Mouse (Mus musculus): Measurements from ENCODE around the gene Ust. TPM values are rescaled to one million over a fixed set of nuclear protein-coding genes. Genes with fewer than 3 reads are reported as not detected.

Gene Ust
- polyA plus RNA-seq, 1 experiment from 2014 or later = 2.8 TPM

DNA sequence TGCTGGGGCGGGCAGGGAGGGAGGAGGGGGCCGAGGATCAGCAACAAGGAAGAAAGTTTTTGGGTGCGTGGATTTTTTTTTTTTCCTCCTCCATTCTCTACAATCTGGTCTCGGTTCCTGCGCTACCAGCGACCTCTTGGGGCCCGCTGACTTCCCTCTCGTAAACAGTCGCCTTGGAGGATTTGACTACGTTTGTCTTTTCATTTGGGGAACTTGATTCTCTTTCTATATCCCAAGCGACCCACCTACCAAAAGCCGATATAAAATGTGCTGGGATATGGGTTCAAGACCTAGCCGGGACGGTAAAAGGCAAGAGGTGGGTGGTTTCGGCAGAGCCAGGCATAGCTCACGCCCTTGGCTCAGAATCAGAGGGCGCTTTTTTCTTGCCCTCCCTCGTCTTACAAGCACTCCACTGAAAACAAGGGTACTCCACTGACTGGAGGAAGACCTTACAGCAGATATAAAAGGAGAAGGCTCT, 428 bp upstream of the Ust start:
- DNase-seq (ENCODE audit: low spot score) = no peak
- H3K4me3 ChIP-seq = peak overlapping the region; percentile 86
- H3K36me3 ChIP-seq = no peaks in the 10 kb centered on the region
- H3K9me3 ChIP-seq = no peaks in the 10 kb centered on the region
- peaks cover 39% of the 10 kb centered on the region for H3K27me3 ChIP-seq (ENCODE audit: insufficient read depth, poor library complexity, severe bottlenecking)
- WGBS = 1% methylated on average over 18 of the region's 18 CpGs
- H3K27ac ChIP-seq = peak overlapping the region; percentile 91
- peaks cover 12% of the 10 kb centered on the region for H3K4me1 ChIP-seq

DNA sequence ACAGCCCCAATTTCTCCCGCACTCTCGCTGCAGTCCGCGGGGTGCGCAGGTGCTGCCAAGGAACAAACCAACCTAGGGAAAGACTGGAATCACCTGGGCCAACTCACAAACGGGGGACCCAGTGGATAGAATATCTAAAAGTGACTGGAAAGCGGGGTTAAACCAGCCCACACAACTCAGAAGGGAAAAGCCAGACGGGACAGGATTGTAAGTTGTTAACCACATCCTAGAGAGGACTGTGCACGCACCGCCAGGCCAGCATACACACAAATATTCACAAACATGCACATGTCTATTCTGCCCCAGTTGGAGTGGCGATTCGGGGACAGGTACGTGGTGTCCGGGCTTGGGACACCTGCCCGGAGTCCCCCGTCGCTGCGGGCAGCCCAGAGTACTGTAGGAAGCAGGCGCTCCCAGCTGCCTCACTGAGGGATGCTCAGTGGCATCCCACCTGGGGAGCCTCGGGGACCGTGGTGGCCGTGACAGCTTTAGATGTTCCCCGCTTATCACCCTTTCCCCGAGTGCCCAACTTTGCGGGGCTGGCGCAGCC, 959 bp downstream of the Ust start:
- peak overlapping the region; percentile 91 for H3K27ac ChIP-seq
- under 1% methylated on average over 26 of the region's 26 CpGs for WGBS
- no peak for DNase-seq (ENCODE audit: low spot score)

DNA sequence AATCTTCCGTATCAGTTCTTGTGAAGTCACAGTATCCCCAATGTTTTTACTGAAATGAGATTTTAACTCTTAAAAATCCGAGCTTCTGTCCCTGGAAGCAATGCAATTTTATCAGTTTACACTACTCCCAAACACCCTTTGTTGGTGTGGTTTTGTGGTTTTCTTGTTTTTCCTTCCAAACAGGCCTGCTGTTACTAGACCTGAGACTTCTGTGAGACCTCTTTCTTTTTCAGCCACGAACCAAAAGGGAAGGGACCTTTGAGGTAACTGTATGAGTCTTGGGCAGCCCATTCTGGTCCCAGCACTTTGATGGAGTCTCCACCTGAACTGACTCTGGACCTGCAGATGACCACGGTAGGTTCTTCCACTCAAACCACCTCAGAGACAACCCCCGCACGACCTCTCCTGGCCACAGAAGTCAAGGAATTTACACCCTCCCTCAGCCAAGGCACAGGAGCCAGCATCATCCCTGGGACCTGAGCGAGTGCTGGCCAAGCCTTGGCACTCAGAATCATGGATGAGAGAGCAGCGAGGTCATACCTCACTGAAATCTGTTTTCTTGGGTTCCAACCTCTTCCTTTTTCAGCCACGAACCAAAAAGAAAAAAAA, 1.6 kb downstream of the Ust start:
- Histone ChIP-seq H3K27ac (no peak overlapping the region), H3K4me3 (peak overlapping the region; percentile 86; the same call in 1 of the 2 replicates), H3K9me3 (no peaks in the 10 kb centered on the region), H3K27me3 (ENCODE audit: insufficient read depth, poor library complexity, severe bottlenecking) (peaks cover 39% of the 10 kb centered on the region), H3K4me1 (peaks cover 12% of the 10 kb centered on the region), H3K36me3 (no peaks in the 10 kb centered on the region)
- no peak for DNase-seq (ENCODE audit: low spot score)
- WGBS = 21% methylated on average over 9 of the region's 9 CpGs

More for the DNA sequence above, 959 bp downstream of the Ust start:
- Histone ChIP-seq H3K9me3 (no peaks in the 10 kb centered on the region), H3K27me3 (ENCODE audit: insufficient read depth, poor library complexity, severe bottlenecking) (peaks cover 39% of the 10 kb centered on the region), H3K36me3 (no peaks in the 10 kb centered on the region), H3K4me3 (peak overlapping the region; percentile 86), H3K4me1 (peaks cover 12% of the 10 kb centered on the region)

DNA sequence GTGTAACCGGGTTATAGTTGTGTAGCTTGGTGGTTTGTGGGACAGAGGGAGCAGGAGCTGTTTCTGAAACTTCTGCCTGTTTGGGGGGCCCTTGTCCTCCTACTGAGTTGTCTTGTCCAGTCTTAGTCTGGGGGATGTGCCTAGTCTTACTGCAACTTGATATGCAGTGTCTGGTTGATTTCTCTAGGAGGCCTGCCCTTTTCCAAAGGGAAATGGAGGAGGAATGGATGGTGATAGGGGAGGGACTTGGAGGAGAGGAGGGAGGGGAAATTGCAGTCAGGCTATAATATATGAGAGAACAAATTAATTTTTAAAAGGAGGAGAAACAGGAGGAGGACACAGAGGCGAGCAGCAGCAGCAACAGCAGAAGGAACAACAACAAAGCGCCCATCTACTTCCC, 4.9 kb downstream of the Ust start:
- Histone ChIP-seq H3K4me1 (peaks cover 10% of the 10 kb centered on the region), H3K9me3 (no peaks in the 10 kb centered on the region), H3K27ac (no peak overlapping the region), H3K27me3 (ENCODE audit: insufficient read depth, poor library complexity, severe bottlenecking) (peaks cover 24% of the 10 kb centered on the region), H3K36me3 (no peaks in the 10 kb centered on the region), H3K4me3 (no peak overlapping the region)
- 80% methylated on average over 3 of the region's 3 CpGs for WGBS
- DNase-seq (ENCODE audit: low spot score) = no peak

DNA sequence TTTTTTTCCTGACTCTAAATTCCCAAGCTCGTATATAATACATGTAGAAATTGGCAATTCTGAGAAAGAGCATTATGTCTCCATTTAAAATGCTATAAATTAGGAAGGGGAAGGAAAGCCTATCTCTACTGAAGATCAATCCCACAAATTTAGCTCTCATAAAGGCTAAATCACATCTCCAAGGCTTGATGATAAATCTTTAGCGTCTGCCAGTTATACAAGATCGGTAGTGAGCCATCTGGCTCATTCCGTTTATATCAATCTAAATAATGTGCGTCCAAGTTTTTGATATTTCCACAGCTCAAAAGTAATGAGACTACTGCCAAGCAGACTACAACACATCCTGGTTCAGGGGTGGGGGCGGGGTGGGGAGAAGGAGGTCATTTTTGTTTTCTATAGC, 6.4 kb downstream of the Ust start:
- no peaks in the 10 kb centered on the region for H3K36me3 ChIP-seq
- no peak for DNase-seq (ENCODE audit: low spot score)
- no peak overlapping the region for H3K27ac ChIP-seq
- no peak overlapping the region for H3K4me3 ChIP-seq
- H3K27me3 ChIP-seq (ENCODE audit: insufficient read depth, poor library complexity, severe bottlenecking) = peaks cover 13% of the 10 kb centered on the region
- H3K9me3 ChIP-seq = no peaks in the 10 kb centered on the region
- no peaks in the 10 kb centered on the region for H3K4me1 ChIP-seq
- 87% methylated on average over 6 of the region's 6 CpGs for WGBS

DNA sequence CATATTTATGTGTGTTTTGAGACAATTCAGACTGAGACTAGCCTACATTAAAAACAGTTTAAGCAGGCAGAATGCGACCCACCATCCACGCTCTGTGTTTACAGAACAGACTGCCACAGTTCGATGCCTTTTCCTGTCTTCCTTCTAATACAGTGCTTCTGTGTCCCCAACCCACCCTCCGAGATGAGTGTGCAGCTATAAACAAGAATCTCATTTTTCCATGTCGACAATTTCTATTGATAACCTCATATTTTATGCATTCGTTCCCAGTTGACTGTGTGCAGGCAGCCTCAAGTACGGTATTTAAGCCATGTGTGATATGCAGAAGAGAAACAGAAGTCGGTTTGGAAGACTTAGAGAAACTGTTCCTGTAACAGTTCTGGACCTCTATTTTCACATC, 6.9 kb downstream of the Ust start:
- 81% methylated on average over 8 of the region's 8 CpGs for WGBS
- H3K4me1 ChIP-seq = no peaks in the 10 kb centered on the region
- no peaks in the 10 kb centered on the region for H3K36me3 ChIP-seq
- no peak overlapping the region for H3K27ac ChIP-seq
- DNase-seq (ENCODE audit: low spot score) = no peak
- H3K4me3 ChIP-seq = no peak overlapping the region
- peaks cover 8% of the 10 kb centered on the region for H3K27me3 ChIP-seq (ENCODE audit: insufficient read depth, poor library complexity, severe bottlenecking)
- H3K9me3 ChIP-seq = no peaks in the 10 kb centered on the region

- 62% methylated on average over 3 of the region's 3 CpGs for WGBS
- no peak overlapping the region for H3K4me3 ChIP-seq
- DNase-seq (ENCODE audit: low spot score) = no peak
- no peaks in the 10 kb centered on the region for H3K27me3 ChIP-seq (ENCODE audit: insufficient read depth, poor library complexity, severe bottlenecking)
- H3K4me1 ChIP-seq = 0 out of 2 replicates have a peak, but pooled peaks cover 5% of the 10 kb centered on the region
- H3K36me3 ChIP-seq = no peaks in the 10 kb centered on the region
- no peaks in the 10 kb centered on the region for H3K9me3 ChIP-seq
- no peak overlapping the region for H3K27ac ChIP-seq
Observed at GRCm38 (mm10) chr10:8506247-8506573, 12.4 kb downstream of the Ust start.

GRCm38 (mm10) chr10:8505346-8506246, 13.0 kb downstream of the Ust start:
- WGBS = 52% methylated on average over 13 of the region's 13 CpGs
- Histone ChIP-seq H3K27me3 (ENCODE audit: insufficient read depth, poor library complexity, severe bottlenecking) (no peaks in the 10 kb centered on the region), H3K9me3 (no peaks in the 10 kb centered on the region), H3K27ac (no peak overlapping the region), H3K36me3 (no peaks in the 10 kb centered on the region), H3K4me1 (0 out of 2 replicates have a peak, but pooled peaks cover 5% of the 10 kb centered on the region), H3K4me3 (no peak overlapping the region)
- DNase-seq (ENCODE audit: low spot score) = no peak

DNA sequence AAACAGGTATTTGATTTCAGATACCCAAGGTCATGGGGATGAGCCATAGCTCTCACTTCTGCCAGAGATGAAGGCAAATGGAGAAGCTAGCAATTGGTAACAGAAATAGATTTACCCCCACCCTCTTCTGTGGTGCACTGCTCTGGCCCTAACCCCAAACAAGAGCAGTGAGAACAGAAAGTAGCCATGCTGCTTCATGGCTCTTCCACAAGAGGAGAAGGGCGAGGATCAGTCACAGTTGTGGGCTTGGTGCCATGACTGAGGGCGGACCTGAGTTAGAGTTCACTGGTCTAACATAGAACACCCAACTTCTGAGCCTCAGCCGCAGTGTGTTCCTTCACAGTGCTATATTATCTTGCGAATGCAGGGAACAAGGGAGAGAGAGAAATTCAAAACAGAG, 13.8 kb downstream of the Ust start:
- Histone ChIP-seq H3K4me3 (no peak overlapping the region), H3K36me3 (no peaks in the 10 kb centered on the region), H3K27me3 (ENCODE audit: insufficient read depth, poor library complexity, severe bottlenecking) (no peaks in the 10 kb centered on the region), H3K9me3 (no peaks in the 10 kb centered on the region), H3K4me1 (0 out of 2 replicates have a peak, but pooled peaks cover 5% of the 10 kb centered on the region), H3K27ac (no peak overlapping the region)
- DNase-seq (ENCODE audit: low spot score) = no peak
- WGBS = 81% methylated on average over 4 of the region's 4 CpGs

- no peaks in the 10 kb centered on the region for H3K9me3 ChIP-seq
- H3K4me3 ChIP-seq = no peak overlapping the region
- no peaks in the 10 kb centered on the region for H3K27me3 ChIP-seq (ENCODE audit: insufficient read depth, poor library complexity, severe bottlenecking)
- H3K4me1 ChIP-seq = peaks cover 7% of the 10 kb centered on the region; the same call in 1 of the 2 replicates
- no peak for DNase-seq (ENCODE audit: low spot score)
- 66% methylated on average over 13 of the region's 13 CpGs for WGBS
- no peak overlapping the region for H3K27ac ChIP-seq
- no peaks in the 10 kb centered on the region for H3K36me3 ChIP-seq
Observed at GRCm38 (mm10) chr10:8498951-8499891, 19.4 kb downstream of the Ust start.

GRCm38 (mm10) chr10:8495543-8496141, 23.0 kb downstream of the Ust start:
- Histone ChIP-seq H3K4me3 (no peak overlapping the region), H3K36me3 (no peaks in the 10 kb centered on the region), H3K27me3 (ENCODE audit: insufficient read depth, poor library complexity, severe bottlenecking) (no peaks in the 10 kb centered on the region), H3K9me3 (no peaks in the 10 kb centered on the region), H3K4me1 (peaks cover 7% of the 10 kb centered on the region; the same call in 1 of the 2 replicates), H3K27ac (no peak overlapping the region)
- no peak for DNase-seq (ENCODE audit: low spot score)
- 63% methylated on average over 5 of the region's 5 CpGs for WGBS

All from heart, embryonic 10.5 days (tissue).